Mouse (Mus musculus): ENCODE data around the gene Sult1a1.
A peak's percentile ranks its signal among the peaks of the same experiment; 100 is the strongest.

The Sult1a1 gene

DNA sequence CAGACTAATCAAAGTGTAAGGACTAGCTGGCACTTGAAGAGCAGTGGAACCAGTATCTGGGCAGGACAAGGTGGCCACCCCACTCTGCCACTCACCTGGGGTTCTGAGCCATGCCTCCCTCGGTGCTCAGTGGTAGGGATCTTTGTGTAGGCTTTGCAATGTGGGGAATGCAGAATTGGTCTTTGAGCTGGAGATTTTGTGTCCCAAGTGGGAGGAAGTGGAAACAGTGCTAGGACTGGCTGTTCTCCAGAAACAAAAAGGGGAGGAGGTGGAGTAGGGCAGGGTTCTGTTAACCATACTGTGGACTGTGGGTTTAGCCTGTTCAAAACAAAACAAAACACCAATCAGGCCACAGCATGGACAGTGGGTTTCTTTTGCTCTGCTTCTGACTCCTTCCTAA is at the start of gene Sult1a1:
Gene Sult1a1, minus strand, starts transcription at position 226 of the 400 bp plus-strand sequence.
- peak; percentile 84; the same call in 1 of the 2 replicates for ATAC-seq (ENCODE audit: low TSS enrichment)

DNA sequence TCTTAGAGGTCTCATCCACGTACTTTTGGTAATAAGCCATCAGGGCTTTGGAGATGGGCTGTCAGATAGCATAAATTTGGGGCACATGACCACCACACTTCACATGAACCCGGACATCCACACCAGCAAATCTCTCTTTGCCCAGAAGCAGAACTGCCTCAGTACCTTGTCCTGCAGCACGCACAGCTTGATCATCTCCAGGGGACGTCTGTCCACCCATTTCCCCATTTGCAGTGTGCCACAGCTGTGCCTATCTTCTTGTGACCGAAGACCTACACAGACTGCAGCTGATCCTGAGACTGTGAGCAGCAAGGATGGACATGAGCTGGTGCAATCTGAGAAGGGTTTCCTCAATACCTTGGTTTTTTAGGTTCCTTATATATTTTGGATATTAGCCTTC is 49.4 kb upstream of the Sult1a1 start:
- no peak for ATAC-seq (ENCODE audit: low TSS enrichment)

DNA sequence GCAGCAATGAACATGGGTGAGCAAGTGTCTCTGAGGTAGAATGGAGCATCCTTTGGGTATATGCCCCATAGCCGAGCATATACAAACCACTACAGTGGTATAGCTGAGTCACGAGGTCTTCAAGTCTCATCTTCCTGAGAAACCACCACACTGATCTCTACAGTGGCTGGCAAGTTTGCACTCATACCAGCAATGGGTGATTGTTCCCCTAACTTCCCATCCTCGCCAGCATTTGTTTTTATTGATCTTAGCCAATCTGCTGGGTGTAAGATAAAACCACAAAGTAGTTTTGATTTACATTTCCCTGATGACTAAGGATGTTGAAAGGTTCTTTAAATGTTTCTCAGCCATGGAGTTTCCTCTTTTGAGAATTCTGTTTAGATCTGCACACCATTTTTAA is 48.8 kb upstream of the Sult1a1 start:
- ATAC-seq (ENCODE audit: low TSS enrichment): no peak

GRCm38 (mm10) chr7:126721635-126722034 is 45.4 kb upstream of the Sult1a1 start:
- no peak for ATAC-seq (ENCODE audit: low TSS enrichment)

GRCm38 (mm10) chr7:126718787-126719337 is 42.6 kb upstream of the Sult1a1 start:
- peak; percentile 57 for ATAC-seq (ENCODE audit: low TSS enrichment)

- no peak for ATAC-seq (ENCODE audit: low TSS enrichment)
These were observed 41.3 kb upstream of the Sult1a1 start for GRCm38 (mm10) chr7:126717566-126717965.

GRCm38 (mm10) chr7:126715679-126716078 is 39.4 kb upstream of the Sult1a1 start:
- ATAC-seq (ENCODE audit: low TSS enrichment): peak; percentile 62; the same call in 1 of the 2 replicates

DNA sequence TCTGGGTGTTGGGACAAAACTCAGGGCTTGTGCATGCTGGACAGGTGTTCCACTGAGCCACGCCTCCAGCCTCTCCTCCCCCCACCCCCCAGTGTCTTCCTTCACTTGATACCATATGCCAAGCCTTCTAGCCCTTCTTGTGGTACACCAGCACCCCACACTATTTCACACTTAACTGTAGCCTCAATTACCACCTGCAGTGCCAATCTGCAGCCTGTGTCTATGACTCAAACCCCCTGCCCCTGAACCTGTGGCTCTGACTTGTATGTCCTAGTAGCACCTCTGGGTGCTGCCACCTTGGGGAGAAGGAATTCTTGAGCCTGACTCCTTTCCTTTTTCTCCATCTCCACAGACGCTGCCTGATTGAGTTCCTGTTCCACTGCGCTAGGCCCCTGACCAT is 35.7 kb upstream of the Sult1a1 start:
- ATAC-seq (ENCODE audit: low TSS enrichment): no peak

GRCm38 (mm10) chr7:126710266-126710665 is 34.0 kb upstream of the Sult1a1 start:
- ATAC-seq (ENCODE audit: low TSS enrichment): no peak

GRCm38 (mm10) chr7:126708175-126708952 is 32.1 kb upstream of the Sult1a1 start:
- no peak for ATAC-seq (ENCODE audit: low TSS enrichment)

- no peak for ATAC-seq (ENCODE audit: low TSS enrichment)
These were observed 31.4 kb upstream of the Sult1a1 start, which contains the start of gene Coro1a for GRCm38 (mm10) chr7:126707442-126708174. Coro1a (minus strand) TSS chr7:126707787.

- ATAC-seq (ENCODE audit: low TSS enrichment): peak; percentile 83
These were observed 28.1 kb upstream of the Sult1a1 start for GRCm38 (mm10) chr7:126704121-126704980.

GRCm38 (mm10) chr7:126703757-126704077 is 27.5 kb upstream of the Sult1a1 start:
- 0 out of 2 replicates have a peak, but pooled peaks have one; percentile 21 for ATAC-seq (ENCODE audit: low TSS enrichment)

GRCm38 (mm10) chr7:126702861-126703756 is 26.9 kb upstream of the Sult1a1 start:
- no peak for ATAC-seq (ENCODE audit: low TSS enrichment)

DNA sequence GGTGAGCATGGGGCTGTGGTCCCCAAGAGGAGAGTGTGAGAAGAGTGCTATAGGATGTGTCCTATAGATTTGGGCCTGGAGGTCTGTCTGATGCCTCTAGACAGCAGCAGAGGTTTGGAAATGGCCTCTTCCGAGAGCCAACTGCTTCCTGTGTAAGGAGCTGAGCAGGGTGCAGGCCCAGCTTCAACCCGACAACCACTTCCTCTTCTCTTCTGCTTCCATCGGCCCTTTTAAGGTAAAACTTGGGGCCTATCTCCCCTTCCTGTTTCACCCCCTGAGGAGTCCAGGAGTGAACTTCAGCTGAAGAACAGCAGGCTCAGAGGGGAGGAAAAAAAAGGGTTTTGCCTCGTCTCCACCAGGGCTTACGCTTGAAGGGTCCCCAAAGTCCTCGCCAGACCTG is 26.1 kb upstream of the Sult1a1 start:
- no peak for ATAC-seq (ENCODE audit: low TSS enrichment)

DNA sequence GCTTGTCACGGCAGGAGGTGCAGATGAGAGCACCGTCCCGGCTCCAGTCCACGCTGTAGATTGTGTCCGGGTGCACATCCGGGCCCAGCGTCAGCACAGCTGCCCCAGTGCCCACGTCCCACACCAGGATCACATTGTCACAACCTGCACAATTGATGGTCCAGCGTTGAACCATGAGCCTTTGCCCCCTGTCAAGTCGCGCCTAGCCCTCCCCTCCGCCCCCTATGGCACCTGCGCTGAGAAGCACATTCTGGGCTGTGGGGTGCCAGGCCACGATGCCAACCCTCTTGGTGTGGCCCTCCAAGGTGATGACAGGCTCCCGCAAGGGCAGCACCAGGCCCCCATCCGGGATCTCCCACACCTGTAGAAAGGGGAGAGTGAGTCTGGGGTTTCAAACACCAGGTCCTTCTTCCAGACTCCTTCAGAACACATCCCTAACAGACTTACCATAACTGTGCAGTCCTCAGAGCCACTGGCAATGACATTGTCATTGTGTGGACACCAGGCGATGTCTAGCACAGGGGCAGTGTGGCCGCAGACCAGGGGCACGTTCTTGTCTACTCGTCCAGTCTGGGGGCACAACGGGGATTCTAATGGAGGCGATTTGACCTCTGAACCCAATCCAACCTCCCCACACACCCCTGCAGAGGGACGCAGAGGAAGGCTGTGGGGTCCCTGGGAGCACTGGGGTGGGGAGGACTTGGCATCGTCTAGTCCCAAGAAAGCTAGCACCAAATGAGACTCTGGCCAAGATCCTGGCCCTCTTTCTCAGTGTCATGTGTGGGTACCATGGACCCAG is 25.5 kb upstream of the Sult1a1 start:
- ATAC-seq (ENCODE audit: low TSS enrichment): no peak

DNA sequence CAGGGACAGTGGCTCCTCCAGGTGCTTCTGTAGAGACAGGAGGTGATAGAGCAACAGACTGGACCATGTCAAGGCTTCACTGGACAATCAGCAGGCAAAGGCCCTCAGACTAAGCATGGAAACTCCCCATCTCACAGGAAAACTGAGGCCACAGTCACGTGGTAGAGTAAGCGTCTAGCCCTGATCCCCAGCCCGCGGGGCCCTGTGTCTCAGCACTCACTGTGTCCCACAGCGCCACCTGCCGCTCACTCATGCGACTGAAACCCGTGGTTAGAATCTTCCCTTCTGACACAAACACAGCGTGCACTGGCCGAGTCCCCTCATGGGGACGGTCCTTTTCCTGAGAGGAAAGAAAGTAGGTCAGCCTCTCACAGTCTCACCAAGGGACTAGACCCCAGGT is 24.8 kb upstream of the Sult1a1 start:
- ATAC-seq (ENCODE audit: low TSS enrichment): 0 out of 2 replicates have a peak, but pooled peaks have one; percentile 26

- ATAC-seq (ENCODE audit: low TSS enrichment): no peak
These were observed 24.1 kb upstream of the Sult1a1 start for GRCm38 (mm10) chr7:126700063-126701015.

DNA sequence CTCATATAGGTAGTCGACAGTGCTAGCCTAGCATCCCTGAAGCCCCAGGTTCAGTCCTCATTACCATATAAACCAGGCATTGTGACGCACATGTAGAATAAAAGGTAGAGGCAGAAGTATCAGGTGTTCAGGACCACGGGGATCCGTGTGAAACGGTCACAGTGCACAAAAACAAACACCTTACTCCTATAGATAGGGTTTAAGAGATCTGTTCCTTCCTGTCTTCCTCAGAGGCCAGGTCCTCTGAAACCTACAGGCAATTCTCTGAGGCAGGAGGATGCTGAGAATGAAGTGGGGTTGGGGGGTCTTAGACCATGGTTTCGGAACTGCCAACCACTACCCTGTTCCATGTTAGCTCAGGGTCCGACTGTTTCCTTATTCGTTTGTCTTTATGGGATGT is 21.6 kb upstream of the Sult1a1 start:
- ATAC-seq (ENCODE audit: low TSS enrichment): no peak
